Mouse (Mus musculus): ENCODE results near the gene Zfp78. TPM values are rescaled to one million over a fixed set of nuclear protein-coding genes. Genes with fewer than 3 reads are reported as not detected.

Zfp78 gene
- polyA plus RNA-seq, 1 experiment from 2014 or later: 1.1 TPM

DNA sequence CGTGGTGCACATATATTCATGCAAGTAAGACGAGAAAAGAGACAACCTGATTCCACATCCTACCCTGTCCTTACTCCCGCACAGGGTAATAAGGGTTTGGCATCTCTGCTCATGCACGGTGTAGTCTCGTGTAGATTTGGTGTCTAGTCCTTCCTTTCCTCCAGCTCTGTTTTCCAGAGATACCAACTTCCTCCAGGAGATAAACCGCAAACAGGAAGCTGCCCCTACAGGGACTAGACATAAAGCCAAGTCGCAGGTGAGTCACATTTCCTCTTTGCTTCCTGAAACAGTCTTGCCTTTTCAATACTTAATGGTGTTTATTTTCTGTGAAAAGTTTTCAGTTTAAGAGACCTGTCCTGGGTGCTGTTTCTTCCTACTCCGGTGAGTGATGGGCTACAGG, 20.9 kb downstream of the Zfp78 start:
- WGBS: 67% methylated on average over 8 of the region's 8 CpGs

GRCm38 (mm10) chr7:6386995-6387394, 23.9 kb downstream of the Zfp78 start:
- peaks cover 9% of the 10 kb centered on the region; the same call in 1 of the 2 replicates for H3K36me3 ChIP-seq (ENCODE audit: control insufficient read depth, insufficient read depth)
- no peak overlapping the region for H3K9ac ChIP-seq (ENCODE audit: low read depth, low read length)
- no peaks in the 10 kb centered on the region for H3K27me3 ChIP-seq (replicated peaks; ENCODE audit: control insufficient read depth, insufficient read depth, low read length)
- H3K4me2 ChIP-seq (replicated peaks; ENCODE audit: low read depth): no peak overlapping the region
- no peak for TF ChIP-seq CTCF (IDR thresholded peaks at IDR 0.05; ENCODE audit: low read depth)
- no peak overlapping the region for H3K27ac ChIP-seq (ENCODE audit: low read depth, low read length)
- 88% methylated on average over 8 of the region's 8 CpGs for WGBS
- no peaks in the 10 kb centered on the region for H3K4me1 ChIP-seq (replicated peaks; ENCODE audit: control insufficient read depth, insufficient read depth, low read length)
- no peak for ATAC-seq
- no peaks in the 10 kb centered on the region for H3K9me3 ChIP-seq (ENCODE audit: control insufficient read depth)
- no peak overlapping the region for H3K4me3 ChIP-seq (ENCODE audit: low read depth, low read length)

More for the DNA sequence above, 20.9 kb downstream of the Zfp78 start:
- TF ChIP-seq CTCF (IDR thresholded peaks at IDR 0.05; ENCODE audit: low read depth): no peak
- Histone ChIP-seq H3K4me3 (ENCODE audit: low read depth, low read length) (peak overlapping the region; percentile 46), H3K9me3 (ENCODE audit: control insufficient read depth) (no peaks in the 10 kb centered on the region), H3K27me3 (replicated peaks; ENCODE audit: control insufficient read depth, insufficient read depth, low read length) (no peaks in the 10 kb centered on the region), H3K4me2 (replicated peaks; ENCODE audit: low read depth) (peak overlapping the region; percentile 84), H3K9ac (ENCODE audit: low read depth, low read length) (no peak overlapping the region), H3K27ac (ENCODE audit: low read depth, low read length) (no peak overlapping the region), H3K36me3 (ENCODE audit: control insufficient read depth, insufficient read depth) (no peaks in the 10 kb centered on the region), H3K4me1 (replicated peaks; ENCODE audit: control insufficient read depth, insufficient read depth, low read length) (no peaks in the 10 kb centered on the region)
- no peak for ATAC-seq

DNA sequence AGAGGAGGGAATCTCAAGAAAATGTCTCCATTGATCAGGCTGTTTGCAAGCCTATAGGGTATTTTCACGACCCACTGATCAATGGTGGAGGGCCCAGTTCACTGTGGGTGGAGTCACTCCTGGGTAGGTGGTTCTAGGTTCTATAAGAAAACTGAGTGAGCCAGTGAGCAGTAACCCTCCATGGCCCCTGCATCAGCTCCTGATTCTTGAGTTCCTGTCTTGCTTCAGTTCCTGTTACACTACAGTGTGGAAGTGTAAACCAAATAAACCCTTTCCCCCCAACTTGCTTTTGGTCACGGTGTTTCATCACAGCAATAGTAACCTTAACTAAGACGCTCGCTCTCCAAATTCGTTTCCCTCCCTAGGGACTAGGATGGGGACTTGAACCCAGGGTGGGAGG, 25.9 kb downstream of the Zfp78 start:
- 81% methylated on average over 5 of the region's 5 CpGs for WGBS
- Histone ChIP-seq H3K36me3 (ENCODE audit: control insufficient read depth, insufficient read depth) (peaks cover 18% of the 10 kb centered on the region), H3K9me3 (ENCODE audit: control insufficient read depth) (no peaks in the 10 kb centered on the region), H3K4me3 (ENCODE audit: low read depth, low read length) (no peak overlapping the region), H3K4me2 (replicated peaks; ENCODE audit: low read depth) (no peak overlapping the region), H3K27me3 (replicated peaks; ENCODE audit: control insufficient read depth, insufficient read depth, low read length) (no peaks in the 10 kb centered on the region), H3K4me1 (replicated peaks; ENCODE audit: control insufficient read depth, insufficient read depth, low read length) (no peaks in the 10 kb centered on the region), H3K9ac (ENCODE audit: low read depth, low read length) (no peak overlapping the region), H3K27ac (ENCODE audit: low read depth, low read length) (no peak overlapping the region)
- ATAC-seq: no peak
- TF ChIP-seq CTCF (IDR thresholded peaks at IDR 0.05; ENCODE audit: low read depth): no peak

GRCm38 (mm10) chr7:6389449-6389848, 26.4 kb downstream of the Zfp78 start:
- H3K9me3 ChIP-seq (ENCODE audit: control insufficient read depth): no peaks in the 10 kb centered on the region
- no peak for ATAC-seq
- H3K27ac ChIP-seq (ENCODE audit: low read depth, low read length): no peak overlapping the region
- WGBS: 69% methylated on average over 5 of the region's 5 CpGs
- H3K27me3 ChIP-seq (replicated peaks; ENCODE audit: control insufficient read depth, insufficient read depth, low read length): no peaks in the 10 kb centered on the region
- no peak overlapping the region for H3K9ac ChIP-seq (ENCODE audit: low read depth, low read length)
- peaks cover 23% of the 10 kb centered on the region for H3K36me3 ChIP-seq (ENCODE audit: control insufficient read depth, insufficient read depth)
- H3K4me3 ChIP-seq (ENCODE audit: low read depth, low read length): no peak overlapping the region
- H3K4me2 ChIP-seq (replicated peaks; ENCODE audit: low read depth): no peak overlapping the region
- no peaks in the 10 kb centered on the region for H3K4me1 ChIP-seq (replicated peaks; ENCODE audit: control insufficient read depth, insufficient read depth, low read length)
- TF ChIP-seq CTCF (IDR thresholded peaks at IDR 0.05; ENCODE audit: low read depth): peak; percentile 24; the same call in 1 of the 2 replicates

- Histone ChIP-seq H3K9me3 (ENCODE audit: control insufficient read depth) (no peaks in the 10 kb centered on the region), H3K4me3 (ENCODE audit: low read depth, low read length) (peak within 1 kb of the TSS; percentile 39), H3K27ac (ENCODE audit: low read depth, low read length) (no peak within 1 kb of the TSS), H3K4me2 (replicated peaks; ENCODE audit: low read depth) (peak within 1 kb of the TSS; percentile 73), H3K27me3 (replicated peaks; ENCODE audit: control insufficient read depth, insufficient read depth, low read length) (no peaks in the 10 kb centered on the region), H3K9ac (ENCODE audit: low read depth, low read length) (peak within 1 kb of the TSS; percentile 26; the same call in 1 of the 2 replicates), H3K36me3 (ENCODE audit: control insufficient read depth, insufficient read depth) (peaks cover 15% of the 10 kb centered on the region; the same call in 1 of the 2 replicates), H3K4me1 (replicated peaks; ENCODE audit: control insufficient read depth, insufficient read depth, low read length) (no peaks in the 10 kb centered on the region)
- 27% methylated on average over 25 of the region's 25 CpGs for WGBS
- no peak for TF ChIP-seq CTCF (IDR thresholded peaks at IDR 0.05; ENCODE audit: low read depth)
- ATAC-seq: no peak
Observed at GRCm38 (mm10) chr7:6397996-6398975, 35.2 kb downstream of the Zfp78 start, which contains the start of gene Smim17. Gene Smim17, plus strand, starts transcription at chr7:6398715.

GRCm38 (mm10) chr7:6410043-6410442, 47.0 kb downstream of the Zfp78 start, which contains the start of gene Gm20715:
Gene Gm20715, plus strand, starts transcription at chr7:6410277.
- no peaks in the 10 kb centered on the region for H3K9me3 ChIP-seq (ENCODE audit: control insufficient read depth)
- H3K27me3 ChIP-seq (replicated peaks; ENCODE audit: control insufficient read depth, insufficient read depth, low read length): no peaks in the 10 kb centered on the region
- H3K27ac ChIP-seq (ENCODE audit: low read depth, low read length): no peak within 1 kb of the TSS
- peak; percentile 48 for TF ChIP-seq CTCF (IDR thresholded peaks at IDR 0.05; ENCODE audit: low read depth)
- no peak within 1 kb of the TSS for H3K4me2 ChIP-seq (replicated peaks; ENCODE audit: low read depth)
- H3K9ac ChIP-seq (ENCODE audit: low read depth, low read length): no peak within 1 kb of the TSS
- H3K4me3 ChIP-seq (ENCODE audit: low read depth, low read length): no peak within 1 kb of the TSS
- no peaks in the 10 kb centered on the region for H3K4me1 ChIP-seq (replicated peaks; ENCODE audit: control insufficient read depth, insufficient read depth, low read length)
- no peaks in the 10 kb centered on the region for H3K36me3 ChIP-seq (ENCODE audit: control insufficient read depth, insufficient read depth)
- peak; percentile 99 for ATAC-seq
- WGBS: 1% methylated on average over 17 of the region's 17 CpGs

Data from intestine, postnatal 0 days (tissue).